Mouse (Mus musculus): Measurements from ENCODE around the gene Eif6.

GRCm38 (mm10) chr2:155804053-155804452 is 22.7 kb downstream of the Eif6 start:
- TF ChIP-seq POLR2A (IDR thresholded peaks at IDR 0.05; ENCODE audit: control insufficient read depth, low read depth, low read length) (no peak), CTCF (IDR thresholded peaks at IDR 0.05; ENCODE audit: control insufficient read depth, insufficient read depth, insufficient replicate concordance, low read depth, low read length) (no peak)

All from testis, adult 2 months (tissue).